Mouse (Mus musculus) forebrain, embryonic 11.5 days (tissue): ENCODE measurements at regions not wholly inside any gene's neighbourhood (a gene's known extent, or its start where the extent isn't known, plus 50 kb on each side); places are given as distances from the start of the nearest gene placed in this dataset.

Source experiments
- ATAC-seq: fragments of 200-750 bp; cut with Nextera tagmentation; replicated peaks from 2 replicates; pipeline ENCODE4 v1.8.0; 2017; ENCODE audit warnings: moderate TSS enrichment; ENCODE audit not compliant: low FRiP score
- DNase-seq: peaks from one replicate; pipeline ENCODE4 v3.0.0-alpha.2; 2017; ENCODE audit warnings: low spot score
- H3K27ac ChIP-seq: fragments of 300-500 bp; sonication (generic); 2 replicates; pipeline ENCODE4 v1.5.1; 2014; ENCODE audit warnings: low read depth, low read length
- H3K27me3 ChIP-seq: fragments of 300-500 bp; sonication (generic); 2 replicates; pipeline ENCODE4 v1.6.1; 2014; ENCODE audit warnings: mild to moderate bottlenecking, low read length, mixed read lengths; ENCODE audit not compliant: control insufficient read depth, insufficient read depth
- H3K36me3 ChIP-seq: fragments of 300-500 bp; sonication (generic); 2 replicates; pipeline ENCODE4 v1.6.1; 2014; ENCODE audit warnings: mild to moderate bottlenecking, low read length, moderate library complexity, mixed read lengths; ENCODE audit not compliant: control insufficient read depth, insufficient read depth
- H3K4me1 ChIP-seq: fragments of 300-500 bp; sonication (generic); replicated peaks from 2 replicates; pipeline ENCODE4 v1.6.1; 2014; ENCODE audit warnings: low read length, mixed read lengths; ENCODE audit not compliant: control insufficient read depth, insufficient read depth
- H3K4me2 ChIP-seq: fragments of 300-500 bp; sonication (generic); 2 replicates; pipeline ENCODE4 v1.6.1; 2014; ENCODE audit warnings: low read depth, mild to moderate bottlenecking, low read length, moderate library complexity, mixed read lengths; ENCODE audit not compliant: severe bottlenecking
- H3K4me3 ChIP-seq: fragments of 300-500 bp; sonication (generic); 2 replicates; pipeline ENCODE4 v1.5.1; 2014; ENCODE audit warnings: low read depth, low read length
- H3K9ac ChIP-seq: fragments of 300-500 bp; sonication (generic); 2 replicates; pipeline ENCODE4 v1.6.1; 2014; ENCODE audit warnings: low read length
- H3K9me3 ChIP-seq: fragments of 300-500 bp; sonication (generic); 2 replicates; pipeline ENCODE4 v1.6.1; 2016; ENCODE audit warnings: low read length, mixed read lengths; ENCODE audit not compliant: control insufficient read depth
- WGBS: fragments of 180-500 bp; shearing (Covaris S2); extraction: QIAGEN DNeasy Blood & Tissue Kit; methylation state at CpG from one replicate; pipeline ENCODE4 v1.1.7; 2014; 5-methylcytosine and 5-hydroxymethylcytosine counted together

DNA sequence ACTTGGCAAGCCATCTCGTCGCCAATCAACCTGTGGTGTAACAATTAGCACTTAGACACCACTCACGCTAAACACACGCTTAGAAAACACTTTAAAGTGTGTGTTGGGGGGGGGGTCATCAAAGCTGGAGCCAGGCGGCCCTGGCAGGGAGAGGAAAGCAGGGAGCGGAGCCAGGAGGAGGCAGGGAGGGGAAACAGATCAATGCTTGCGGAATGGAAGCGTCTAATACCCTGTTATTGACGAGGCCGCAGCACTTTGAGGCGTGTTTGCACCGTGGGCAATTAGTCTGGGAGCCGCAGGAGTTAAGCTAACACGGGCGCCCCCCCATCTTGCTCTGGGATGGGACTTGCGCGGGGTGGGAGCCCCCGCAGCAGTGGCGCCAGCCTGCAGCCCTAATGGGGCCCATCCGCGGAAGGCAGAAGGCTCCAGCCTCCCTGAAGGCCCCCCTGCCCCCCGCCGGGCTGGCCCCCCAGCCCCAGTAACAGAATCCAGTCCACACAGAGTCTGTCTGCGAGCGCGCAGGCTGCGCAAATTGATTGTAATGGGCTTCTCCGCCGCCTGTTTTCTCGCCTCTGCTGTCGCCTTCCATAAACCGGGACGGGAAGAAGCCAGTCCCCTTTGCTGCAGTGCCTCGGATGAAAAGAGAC, 445.5 kb downstream of the Med13l start:
- peak overlapping the region; percentile 23 for H3K4me3 ChIP-seq

GRCm38 (mm10) chr5:119010048-119010447, 449.6 kb downstream of the Med13l start:
- ATAC-seq: no peak
- no peak overlapping the region for H3K4me3 ChIP-seq
- H3K9ac ChIP-seq: no peak overlapping the region
- 85% methylated on average over 14 of the region's 14 CpGs for WGBS
- 0 out of 2 replicates have a peak, but pooled peaks cover 3% of the 10 kb centered on the region for H3K9me3 ChIP-seq
- H3K4me1 ChIP-seq: peaks cover 5% of the 10 kb centered on the region; the same call in 1 of the 2 replicates
- no peak overlapping the region for H3K4me2 ChIP-seq
- peaks cover 2% of the 10 kb centered on the region; the same call in 1 of the 2 replicates for H3K27me3 ChIP-seq
- H3K36me3 ChIP-seq: no peaks in the 10 kb centered on the region
- no peak for DNase-seq
- no peak overlapping the region for H3K27ac ChIP-seq

More for the DNA sequence above, 445.5 kb downstream of the Med13l start:
- DNase-seq: peak; percentile 64
- Histone ChIP-seq H3K4me2 (peak overlapping the region; percentile 79), H3K9ac (peak overlapping the region; percentile 65), H3K27ac (no peak overlapping the region), H3K4me1 (peaks cover 4% of the 10 kb centered on the region; the same call in 1 of the 2 replicates), H3K9me3 (no peaks in the 10 kb centered on the region), H3K27me3 (peaks cover 2% of the 10 kb centered on the region; the same call in 1 of the 2 replicates), H3K36me3 (no peaks in the 10 kb centered on the region)
- peak; percentile 27; the same call in 1 of the 2 replicates for ATAC-seq
- WGBS: under 1% methylated on average over 34 of the region's 34 CpGs

DNA sequence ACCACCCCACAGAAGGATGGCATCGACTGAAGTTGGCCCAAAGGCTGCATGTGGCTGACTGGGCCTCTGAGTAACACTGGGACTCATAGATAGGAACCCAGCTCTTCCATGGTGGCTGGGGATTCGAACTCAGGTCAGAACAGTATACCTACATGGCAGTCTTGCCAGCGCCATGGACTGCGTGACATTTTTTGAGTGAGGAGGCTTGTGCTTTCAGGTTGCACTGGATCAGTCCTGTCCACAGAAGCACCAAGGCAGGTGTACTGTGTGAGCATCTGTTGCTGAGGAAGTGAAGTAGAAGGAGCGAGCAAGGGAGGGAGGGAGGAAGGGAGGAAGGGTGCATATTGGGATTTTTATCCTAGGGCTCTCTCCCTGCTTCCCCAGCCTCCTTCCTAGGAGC, 454.7 kb downstream of the Med13l start:
- peaks cover 6% of the 10 kb centered on the region; the same call in 1 of the 2 replicates for H3K4me1 ChIP-seq
- H3K36me3 ChIP-seq: no peaks in the 10 kb centered on the region
- H3K27ac ChIP-seq: peak overlapping the region; percentile 25; the same call in 1 of the 2 replicates
- 69% methylated on average over 5 of the region's 5 CpGs for WGBS
- no peak overlapping the region for H3K9ac ChIP-seq
- DNase-seq (peak; percentile 55), ATAC-seq (no peak; the same call in 1 of the 2 replicates)
- H3K9me3 ChIP-seq: 0 out of 2 replicates have a peak, but pooled peaks cover 3% of the 10 kb centered on the region
- no peaks in the 10 kb centered on the region; the same call in 1 of the 2 replicates for H3K27me3 ChIP-seq
- no peak overlapping the region for H3K4me2 ChIP-seq
- no peak overlapping the region for H3K4me3 ChIP-seq

- Histone ChIP-seq H3K27ac (peak overlapping the region; percentile 25; the same call in 1 of the 2 replicates), H3K27me3 (no peaks in the 10 kb centered on the region; the same call in 1 of the 2 replicates), H3K9ac (no peak overlapping the region), H3K36me3 (no peaks in the 10 kb centered on the region), H3K4me2 (no peak overlapping the region), H3K9me3 (0 out of 2 replicates have a peak, but pooled peaks cover 3% of the 10 kb centered on the region), H3K4me1 (peaks cover 6% of the 10 kb centered on the region; the same call in 1 of the 2 replicates), H3K4me3 (no peak overlapping the region)
- DNase-seq: peak; percentile 77
- ATAC-seq: peak; percentile 91
- 5% methylated on average over 15 of the region's 15 CpGs for WGBS
These were observed 455.3 kb downstream of the Med13l start for GRCm38 (mm10) chr5:119015606-119016255.

GRCm38 (mm10) chr5:119016420-119016819, 455.9 kb downstream of the Med13l start:
- ATAC-seq: no peak
- Histone ChIP-seq H3K27me3 (no peaks in the 10 kb centered on the region; the same call in 1 of the 2 replicates), H3K9ac (no peak overlapping the region), H3K4me2 (no peak overlapping the region), H3K4me1 (peaks cover 6% of the 10 kb centered on the region; the same call in 1 of the 2 replicates), H3K27ac (no peak overlapping the region), H3K4me3 (no peak overlapping the region), H3K36me3 (no peaks in the 10 kb centered on the region), H3K9me3 (0 out of 2 replicates have a peak, but pooled peaks cover 3% of the 10 kb centered on the region)
- DNase-seq: no peak
- WGBS: 22% methylated on average over 4 of the region's 4 CpGs

DNA sequence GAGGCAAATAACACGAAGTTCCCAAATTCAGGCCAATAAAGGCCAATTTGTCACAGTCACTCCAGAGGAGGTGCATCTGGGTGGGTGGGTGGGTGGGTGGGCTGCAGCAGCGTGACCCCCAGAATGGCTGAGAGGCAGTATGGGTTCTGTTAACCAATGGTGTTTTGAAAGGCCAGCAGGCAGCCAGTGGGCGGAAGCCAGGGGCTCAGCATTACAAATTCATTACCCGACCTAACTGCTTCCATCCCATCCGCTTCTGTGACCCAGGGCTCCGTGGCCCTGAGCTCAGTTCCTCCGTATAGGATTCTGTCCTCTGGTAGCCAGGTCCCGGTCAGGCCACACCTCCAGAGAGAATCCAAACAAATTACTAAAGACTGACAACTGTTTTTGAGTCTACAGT, 463.5 kb downstream of the Med13l start:
- Histone ChIP-seq H3K27ac (no peak overlapping the region), H3K9me3 (no peaks in the 10 kb centered on the region), H3K4me1 (no peaks in the 10 kb centered on the region), H3K27me3 (no peaks in the 10 kb centered on the region; the same call in 1 of the 2 replicates), H3K4me2 (no peak overlapping the region), H3K9ac (no peak overlapping the region), H3K36me3 (no peaks in the 10 kb centered on the region), H3K4me3 (no peak overlapping the region)
- 68% methylated on average over 8 of the region's 8 CpGs for WGBS
- no peak for ATAC-seq
- DNase-seq: no peak

- no peaks in the 10 kb centered on the region for H3K27me3 ChIP-seq
- no peak overlapping the region for H3K9ac ChIP-seq
- no peaks in the 10 kb centered on the region for H3K4me1 ChIP-seq
- DNase-seq (no peak), ATAC-seq (no peak)
- no peak overlapping the region for H3K27ac ChIP-seq
- H3K4me2 ChIP-seq: no peak overlapping the region
- no peaks in the 10 kb centered on the region for H3K36me3 ChIP-seq
- H3K9me3 ChIP-seq: no peaks in the 10 kb centered on the region
- 91% methylated on average over 5 of the region's 5 CpGs for WGBS
- no peak overlapping the region for H3K4me3 ChIP-seq
These were observed 471.6 kb downstream of the Med13l start for GRCm38 (mm10) chr5:119032051-119032450.

DNA sequence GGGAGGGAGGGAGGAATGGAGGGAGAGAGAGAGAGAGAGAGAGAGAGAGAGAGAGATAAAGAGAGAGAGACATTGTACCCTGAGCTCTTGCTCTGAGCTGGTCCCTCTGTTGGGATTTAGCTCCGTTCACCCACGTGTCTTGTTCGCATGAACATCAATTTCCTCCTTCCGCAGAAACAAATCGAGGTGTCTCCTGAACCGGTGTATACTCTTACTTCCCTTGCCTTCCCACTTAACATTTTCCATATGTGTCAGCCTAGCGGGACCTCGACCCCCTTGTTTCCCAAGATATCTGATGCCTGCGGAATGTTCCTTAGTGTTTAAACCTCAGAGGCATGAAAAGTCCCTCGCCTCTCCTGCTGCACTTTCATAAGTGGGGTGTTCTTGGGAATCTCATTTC, 484.1 kb downstream of the Med13l start:
- WGBS: 78% methylated on average over 10 of the region's 10 CpGs
- H3K36me3 ChIP-seq: no peaks in the 10 kb centered on the region
- H3K4me3 ChIP-seq: no peak overlapping the region
- H3K27ac ChIP-seq: no peak overlapping the region
- no peak overlapping the region for H3K4me2 ChIP-seq
- H3K9ac ChIP-seq: no peak overlapping the region
- no peak for ATAC-seq
- DNase-seq: no peak
- H3K27me3 ChIP-seq: no peaks in the 10 kb centered on the region
- no peaks in the 10 kb centered on the region for H3K9me3 ChIP-seq
- no peaks in the 10 kb centered on the region for H3K4me1 ChIP-seq
